Comparison of ENCODE assay signal across 8 mouse cellular contexts in the genomic region with DNA sequence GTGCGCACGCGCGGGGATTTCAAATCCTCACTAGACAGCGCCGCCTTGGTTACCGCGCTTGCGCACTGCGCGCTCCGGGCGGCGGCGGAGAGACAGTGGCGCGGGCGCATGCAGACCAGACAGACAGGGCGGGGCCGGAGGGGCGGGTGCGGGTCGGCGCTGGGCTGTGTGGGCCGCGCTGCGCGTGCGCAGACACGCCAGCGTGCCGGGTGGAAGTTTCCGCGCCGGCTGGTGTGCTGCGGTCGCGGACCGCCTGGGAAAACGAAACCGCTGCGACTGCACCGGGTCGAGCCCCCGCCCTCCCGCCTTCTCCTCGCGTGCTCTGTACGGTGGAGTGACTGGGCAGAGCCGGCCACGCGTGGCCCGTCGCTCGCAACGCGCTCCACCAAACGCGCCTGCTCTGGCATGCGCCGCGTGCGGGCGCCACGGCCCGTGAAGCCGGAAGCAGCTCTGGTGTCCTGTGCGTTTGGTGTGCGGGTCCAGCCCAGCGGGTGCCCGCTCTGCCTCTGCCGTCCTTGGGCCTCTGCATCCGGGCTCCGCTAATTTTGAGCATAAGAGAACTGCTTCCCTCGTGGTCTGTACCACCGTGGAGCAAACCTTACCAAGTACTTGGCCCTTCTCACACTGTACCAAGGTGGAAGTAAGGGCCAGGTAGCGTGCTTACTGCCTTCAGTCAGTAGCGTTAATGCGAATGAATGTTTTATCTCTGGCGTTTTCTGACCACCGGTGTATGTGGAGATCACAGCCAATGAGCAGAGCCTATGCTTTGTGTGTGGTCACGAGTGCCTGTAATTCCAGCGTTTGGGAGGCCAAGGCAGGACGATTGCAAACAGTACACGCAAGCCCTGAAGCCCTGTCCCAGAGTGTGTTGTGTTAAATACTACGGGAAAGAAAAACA. TPM values are rescaled to one million over a fixed set of nuclear protein-coding genes. Genes with fewer than 3 reads are reported as not detected.
DNase-seq lines count a peak whose midpoint lies in the region; ATAC-seq lines count a peak whose summit lies in the region.

No protein-coding gene starts in this region.

- peaks cover 36% of the 10 kb centered on the region for H3K4me1 ChIP-seq in intestine, embryonic 14.5 days (replicated peaks; ENCODE audit: control insufficient read depth, insufficient read depth, low read length)

- peaks cover 7% of the 10 kb centered on the region; the same call in 1 of the 2 replicates for H3K36me3 ChIP-seq in intestine, embryonic 14.5 days (ENCODE audit: control insufficient read depth, insufficient read depth, low read length)

- H3K27ac ChIP-seq in intestine, embryonic 14.5 days (ENCODE audit: low read depth): peak overlapping the region; percentile 94

- intact Hi-C loops in gastrocnemius, postnatal 14 days (cut with DNase I; ENCODE audit: low total_unique reads): no loop called here
- intact Hi-C loops in left cerebral cortex, postnatal 14 days (cut with DNase I): no loop called here

- no peaks in the 10 kb centered on the region for H3K27me3 ChIP-seq in intestine, embryonic 14.5 days (replicated peaks; ENCODE audit: control insufficient read depth, insufficient read depth, low read length)

- peak; percentile 99 for DNase-seq in adrenal gland, adult (ENCODE audit: inconsistent age in 2 of 2, low spot score in 1 of 2)
- peak; percentile 98 for DNase-seq in embryo, embryonic 10.5 days (ENCODE audit: low spot score)
- DNase-seq in gastrocnemius, postnatal 14 days: peak; percentile 99
- peak; percentile 93 for DNase-seq in intestine, embryonic 14.5 days (ENCODE audit: low spot score)
- peak; percentile 99 for DNase-seq in left cerebral cortex, postnatal 14 days (ENCODE audit: low spot score in 2 of 2)
- DNase-seq in mesoderm, embryonic 11.5 days (ENCODE audit: low read depth, low spot score): peak; percentile 98
- DNase-seq in right cerebral cortex, postnatal 36 days (ENCODE audit: low spot score in 2 of 2): peak; percentile 97 to 98
- DNase-seq in yolk sac, embryonic 10.5 days (ENCODE audit: low spot score): peak; percentile 98

- peak overlapping the region; percentile 96 for H3K4me3 ChIP-seq in intestine, embryonic 14.5 days (ENCODE audit: low read depth, low read length)

- H3K4me2 ChIP-seq in intestine, embryonic 14.5 days (ENCODE audit: low read length): peak overlapping the region; percentile 80

- H3K9ac ChIP-seq in intestine, embryonic 14.5 days (ENCODE audit: low read length): peak overlapping the region; percentile 88

- no peaks in the 10 kb centered on the region for H3K9me3 ChIP-seq in intestine, embryonic 14.5 days (ENCODE audit: control insufficient read depth, low read length)

- peak; percentile 94 for ATAC-seq in intestine, embryonic 14.5 days (replicated peaks; ENCODE audit: low FRiP score, low TSS enrichment, low read depth)

- WGBS in intestine, embryonic 14.5 days: under 1% methylated on average over 70 of the region's 86 CpGs

RNA-seq across cellular contexts. Expression of a gene that starts 0.5 kb away (rescaled TPM):
- 1 to 10 TPM; 6.8 to 9.4 TPM for total RNA-seq in gastrocnemius, postnatal 14 days (2021)
- 6.8 and 9.0 TPM in 2 replicates for polyA plus RNA-seq in intestine, embryonic 14.5 days (2014; fragmentation: Nextera tagmentation; extraction: Ambion mirVana)
- 10 to 100 TPM; 36.8 to 37.4 TPM for total RNA-seq in left cerebral cortex, postnatal 14 days (2021)

RNA-seq across cellular contexts. Expression of a gene that starts 1.4 kb away (rescaled TPM):
- 10 to 100 TPM; 39.5 to 44.5 TPM for total RNA-seq in gastrocnemius, postnatal 14 days (2021)
- 141 and 153 TPM in 2 replicates for polyA plus RNA-seq in intestine, embryonic 14.5 days (2014; fragmentation: Nextera tagmentation; extraction: Ambion mirVana)
- total RNA-seq in left cerebral cortex, postnatal 14 days (2021): 10 to 100 TPM; 64.2 to 68.9 TPM

Comparison
In these comparisons a context has a peak if more than half of its experiments do, and no peak if none do; other contexts are left out.
1. Peak in every context shown above with its lines: DNase-seq, ATAC-seq, H3K4me3 ChIP-seq and H3K27ac ChIP-seq.